Mouse (Mus musculus) embryo, embryonic 11.5 days (tissue): ENCODE results near the gene Baiap2.

Experiments
- DNase-seq: peaks from one replicate; pipeline ENCODE4 v3.0.0-alpha.2; 2012; ENCODE audit warnings: low read depth, low spot score

The Baiap2 gene

GRCm38 (mm10) chr11:119942727-119943427 lies at the start of gene Baiap2:
TSS of gene Baiap2 (plus strand) at chr11:119942763.
- peak; percentile 96 for DNase-seq

DNA sequence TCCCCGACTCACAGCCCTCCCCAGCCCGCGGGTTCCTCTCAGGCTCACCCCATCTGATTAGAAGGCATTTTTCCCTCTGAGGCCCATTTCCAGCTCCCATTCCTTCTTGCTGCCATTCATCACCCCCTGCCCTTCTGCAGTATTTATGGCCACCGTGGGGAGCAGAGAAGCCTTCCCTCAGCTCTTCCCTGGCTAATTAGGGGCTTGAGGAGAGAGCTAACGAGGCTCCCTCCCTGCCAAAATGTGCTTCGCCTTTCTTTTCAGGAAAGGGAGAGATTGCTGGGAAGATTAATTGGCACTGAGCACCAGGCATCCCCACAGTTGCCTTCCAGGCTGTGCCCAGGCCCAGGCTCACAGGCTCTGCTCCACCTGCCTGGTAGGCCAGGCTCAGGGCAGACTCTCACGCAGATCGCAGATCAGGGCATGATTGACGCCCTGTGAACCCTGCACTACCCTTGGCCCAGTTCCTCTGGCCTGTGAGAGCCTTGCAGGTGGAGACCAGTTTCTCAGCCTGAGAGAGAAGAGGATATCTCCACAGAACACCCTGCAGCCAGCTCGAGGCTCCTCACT lies 48.8 kb upstream of the Baiap2 start:
- DNase-seq: no peak

DNA sequence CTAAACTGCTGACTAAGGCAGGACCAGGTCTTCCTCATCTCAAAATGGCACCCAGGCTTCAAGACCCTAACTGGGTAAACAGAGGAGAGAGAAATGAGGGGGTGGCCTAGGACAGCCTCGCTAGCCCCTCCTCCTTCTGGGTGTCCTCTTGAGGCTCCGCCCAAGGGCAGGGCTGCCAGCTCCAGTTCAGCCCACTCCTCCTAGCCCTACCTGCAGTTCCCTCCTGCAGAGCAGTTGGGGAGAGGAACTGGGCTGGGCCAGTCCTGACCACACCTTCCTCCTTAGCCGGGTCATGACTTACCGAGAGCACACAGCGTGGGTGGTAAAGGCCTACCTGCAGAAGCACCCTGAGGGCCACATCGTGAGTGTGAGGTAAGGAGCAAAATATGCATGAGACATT lies 47.9 kb upstream of the Baiap2 start:
- no peak for DNase-seq

GRCm38 (mm10) chr11:119897041-119897440 lies 45.5 kb upstream of the Baiap2 start:
- no peak for DNase-seq

GRCm38 (mm10) chr11:119898976-119899375 lies 43.6 kb upstream of the Baiap2 start:
- no peak for DNase-seq

DNA sequence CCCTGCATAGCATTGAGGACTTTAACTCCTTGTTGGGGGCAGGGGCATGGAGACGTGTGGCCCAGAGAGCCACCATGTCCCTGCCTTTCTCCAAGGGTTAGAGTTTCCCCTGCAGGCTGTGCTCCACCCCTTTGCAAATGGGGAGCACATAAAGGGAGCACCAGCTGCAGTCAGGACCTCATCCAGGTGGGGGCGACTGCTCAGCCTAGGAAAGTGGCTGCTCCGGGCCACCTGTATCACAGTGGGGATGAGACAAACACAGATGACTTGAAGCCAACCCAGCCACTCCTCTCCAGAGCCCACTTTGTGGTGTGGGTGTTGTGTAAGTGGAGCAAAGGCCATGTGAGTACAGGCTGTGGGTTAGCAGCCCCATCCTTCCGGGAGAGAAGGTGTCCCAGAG lies 41.4 kb upstream of the Baiap2 start:
- DNase-seq: no peak

DNA sequence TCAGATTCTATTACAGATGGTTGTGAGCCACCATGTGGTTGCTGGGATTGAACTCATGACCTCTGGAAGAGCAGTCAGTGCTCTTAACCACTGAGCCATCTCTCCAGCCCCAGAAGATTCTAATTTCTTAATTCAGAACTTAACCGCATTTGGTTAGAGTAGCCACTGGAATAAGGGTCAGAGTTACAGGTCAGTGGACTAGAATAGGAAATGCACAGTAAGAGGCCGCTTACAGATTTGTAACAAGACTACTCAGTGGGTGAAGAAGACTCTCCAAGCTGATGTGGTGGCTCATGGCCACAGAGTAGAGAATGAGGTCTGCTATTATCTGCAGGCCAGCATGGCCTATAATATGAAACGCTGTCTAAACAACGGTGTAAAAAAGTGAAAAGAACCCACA lies 39.7 kb upstream of the Baiap2 start:
- DNase-seq: no peak

- peak; percentile 73 for DNase-seq
Observed at GRCm38 (mm10) chr11:119904621-119905286, 37.8 kb upstream of the Baiap2 start.

DNA sequence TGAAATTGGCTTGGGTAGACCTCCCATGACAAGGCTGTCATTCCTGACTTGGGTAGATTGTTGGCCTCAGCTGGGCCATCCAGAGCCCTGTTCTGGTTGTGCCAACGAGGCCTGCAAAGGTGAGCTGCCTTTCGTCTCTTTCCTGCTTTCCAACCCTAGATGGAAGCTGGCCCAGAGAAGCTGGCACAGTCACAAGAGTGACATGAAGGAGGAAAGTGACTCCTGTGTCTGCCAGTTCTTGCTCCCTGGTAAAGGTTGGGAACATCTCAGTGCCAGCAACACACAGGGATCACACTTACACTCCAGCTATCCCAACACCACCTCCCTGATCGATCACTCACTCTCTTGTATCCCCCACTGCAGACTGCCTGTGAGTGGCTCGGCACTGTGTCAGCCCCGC lies 36.8 kb upstream of the Baiap2 start:
- DNase-seq: no peak

DNA sequence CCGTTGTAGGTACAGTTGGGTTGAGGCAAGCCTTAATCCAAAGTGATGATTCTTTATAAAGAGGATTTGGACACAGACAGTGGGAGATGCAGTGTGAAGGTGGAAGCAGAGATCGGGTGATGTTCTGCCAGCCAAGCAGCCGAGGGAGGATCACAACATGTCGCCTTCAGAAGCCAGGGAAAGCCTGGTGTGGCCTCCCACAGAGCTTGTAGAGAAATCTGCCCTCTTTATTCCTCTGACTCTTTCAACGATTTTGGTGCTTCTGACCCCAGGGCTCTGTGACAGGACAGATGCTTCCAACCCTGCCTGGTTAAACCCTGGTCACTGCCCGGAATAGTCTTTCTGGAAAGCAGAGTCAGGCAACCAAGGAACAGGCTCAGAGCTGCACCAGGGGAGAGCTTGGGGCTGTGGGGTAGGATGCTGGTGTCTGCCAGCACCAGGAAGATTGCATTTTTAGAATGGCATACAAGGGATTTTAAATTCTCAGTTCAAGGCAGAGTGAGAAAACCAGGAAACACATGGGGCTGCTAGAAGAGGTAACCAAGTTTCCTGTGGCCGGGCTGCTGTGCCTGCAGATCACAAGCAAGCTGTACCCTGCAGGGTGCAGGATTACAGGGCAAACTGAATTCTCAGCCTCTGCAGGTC lies 35.4 kb upstream of the Baiap2 start:
- DNase-seq: no peak

GRCm38 (mm10) chr11:119907711-119908110 lies 34.9 kb upstream of the Baiap2 start:
- DNase-seq: no peak

- peak; percentile 60 for DNase-seq
Observed at GRCm38 (mm10) chr11:119909436-119909835, 33.1 kb upstream of the Baiap2 start.

DNA sequence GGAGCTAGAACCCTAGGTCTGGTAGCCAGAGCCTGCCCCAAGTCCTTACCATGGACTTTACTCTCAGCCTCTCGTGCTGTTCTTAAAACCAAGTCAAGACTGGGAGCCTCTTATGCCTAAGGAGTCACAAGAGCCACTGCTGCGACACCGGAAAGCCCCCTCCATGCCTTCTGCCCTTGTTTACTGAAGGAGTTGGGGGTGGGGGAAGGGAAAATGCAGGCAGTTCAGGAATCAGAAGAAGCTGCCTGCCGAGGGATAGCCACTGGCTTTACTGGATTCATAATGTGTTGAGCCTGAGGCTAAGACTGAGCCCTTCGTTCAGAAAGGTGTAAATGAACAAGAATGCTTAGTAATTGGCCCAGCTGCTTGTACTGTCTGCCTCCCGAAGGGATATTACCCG lies 29.7 kb upstream of the Baiap2 start:
- DNase-seq: no peak

GRCm38 (mm10) chr11:119913291-119913934 lies 29.1 kb upstream of the Baiap2 start, which contains the start of gene Chmp6:
TSS of gene Chmp6 (plus strand) at chr11:119913441.
- DNase-seq: peak; percentile 58

- no peak for DNase-seq
Observed at GRCm38 (mm10) chr11:119913935-119914314, 28.6 kb upstream of the Baiap2 start.

- no peak for DNase-seq
Observed at GRCm38 (mm10) chr11:119914381-119914780, 28.2 kb upstream of the Baiap2 start.

DNA sequence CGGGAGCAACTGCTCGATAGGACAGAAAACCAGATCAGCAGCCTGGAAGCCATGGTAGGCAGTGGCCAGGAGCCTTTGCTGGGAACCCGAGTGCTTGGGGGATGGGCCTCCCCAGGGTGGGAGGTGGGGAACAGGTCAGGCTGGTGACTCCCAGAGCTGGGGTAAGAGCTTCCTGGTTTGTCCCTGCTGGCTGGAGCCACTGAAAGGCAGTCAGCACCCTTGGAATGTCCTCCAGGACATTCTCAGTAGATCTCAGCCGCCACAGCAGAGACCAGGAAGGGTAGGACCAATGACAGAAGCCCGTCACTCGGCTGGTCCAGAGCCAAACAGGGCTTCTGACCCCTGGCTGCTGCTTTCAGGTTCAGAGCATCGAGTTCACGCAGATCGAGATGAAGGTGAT lies 26.9 kb upstream of the Baiap2 start:
- DNase-seq: no peak

DNA sequence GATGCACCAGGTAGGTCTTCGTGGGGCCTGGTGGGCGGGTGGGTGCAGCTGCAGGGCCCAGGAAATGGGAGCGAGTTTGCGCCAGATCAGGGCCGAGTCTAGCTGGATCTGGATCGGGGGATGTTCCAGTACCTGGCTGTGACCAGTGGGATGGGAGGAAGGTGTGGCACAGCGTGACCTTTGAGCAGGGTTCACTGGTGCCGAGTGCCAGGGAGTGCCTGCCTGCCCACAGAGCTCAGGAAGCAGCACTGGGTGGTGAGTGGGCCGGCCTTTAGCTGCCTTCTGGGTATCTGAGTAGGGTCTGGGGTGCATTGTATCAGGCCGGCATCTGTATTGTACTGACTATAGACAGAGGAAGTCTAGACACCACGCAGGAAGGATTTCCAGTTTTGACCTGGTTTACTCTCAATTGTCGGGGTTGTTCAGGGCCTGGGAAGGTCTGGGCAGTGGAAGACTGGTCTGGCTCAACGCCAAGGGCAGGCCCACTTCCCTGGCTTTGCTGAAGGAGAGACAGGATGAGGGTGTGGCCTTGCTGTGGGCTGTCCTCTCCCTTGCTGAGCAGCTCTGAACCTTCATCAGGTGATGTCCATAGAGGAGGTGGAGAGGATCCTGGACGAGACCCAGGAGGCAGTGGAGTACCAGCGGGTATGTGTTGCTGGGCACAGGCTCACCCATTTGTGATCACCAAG lies 26.3 kb upstream of the Baiap2 start:
- DNase-seq: no peak

DNA sequence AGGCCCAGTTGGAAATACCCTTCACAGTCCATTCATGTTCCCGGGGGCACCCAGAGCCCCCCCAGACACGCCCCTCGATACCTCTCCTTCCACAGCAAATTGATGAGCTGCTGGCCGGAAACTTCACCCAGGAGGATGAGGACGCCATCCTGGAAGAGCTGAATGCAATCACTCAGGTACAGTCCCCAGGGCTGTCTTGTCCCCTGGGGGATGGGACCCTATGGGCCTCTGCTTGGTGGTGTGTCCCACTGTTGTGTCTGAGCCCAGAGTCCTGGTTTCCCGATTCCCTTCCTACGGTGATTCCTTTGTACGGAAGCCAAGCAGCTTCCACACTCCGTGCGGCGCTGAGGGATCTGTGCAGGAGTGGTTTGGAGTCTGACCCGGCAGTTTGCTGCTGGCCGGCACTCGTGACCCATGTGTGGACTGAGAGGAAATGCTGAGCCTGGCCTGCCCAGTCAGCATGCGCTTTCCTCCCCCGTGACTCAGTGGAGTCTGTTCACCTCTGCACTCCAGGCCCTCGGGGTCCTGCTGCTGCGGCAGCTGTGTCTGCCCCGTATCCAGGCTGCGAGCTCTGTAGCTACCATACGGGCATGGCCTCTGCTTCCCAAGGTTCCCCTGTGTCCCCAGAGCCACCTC lies 25.6 kb upstream of the Baiap2 start:
- DNase-seq: no peak

GRCm38 (mm10) chr11:119918521-119918920 lies 24.0 kb upstream of the Baiap2 start:
- DNase-seq: no peak

GRCm38 (mm10) chr11:119919432-119919831 lies 23.1 kb upstream of the Baiap2 start:
- no peak for DNase-seq
